Mouse (Mus musculus) layer of hippocampus, adult 18-20 months (tissue): ENCODE results near the gene Trim37. TPM values are rescaled to one million over a fixed set of nuclear protein-coding genes. Genes with fewer than 3 reads are reported as not detected.

Experiments used
- DNase-seq, 2 experiments: peaks; one replicate each; pipeline ENCODE4 v3.0.0; 2022; ENCODE audit warnings: low spot score in 2 of 2
- long read RNA-seq: library from polyadenylated mRNA; stranded (forward); transcript quantifications from one replicate; pipeline ENCODE4 v2.0.0, GENCODE M21; 2021
- total RNA-seq, 2 experiments: library from RNA; stranded (reverse); gene quantifications; 2 replicates each; pipeline ENCODE4 v1.2.3; 2021

The Trim37 gene
- 100 to 1,000 TPM; 174 to 185 TPM for total RNA-seq
- long read RNA-seq, full-length matches to known transcripts, result 252 of 376 reads
- long read RNA-seq, partial matches to known transcripts, result 41 of 376 reads
- long read RNA-seq, other reads (novel, unspliced or antisense), result 83 of 376 reads

DNA sequence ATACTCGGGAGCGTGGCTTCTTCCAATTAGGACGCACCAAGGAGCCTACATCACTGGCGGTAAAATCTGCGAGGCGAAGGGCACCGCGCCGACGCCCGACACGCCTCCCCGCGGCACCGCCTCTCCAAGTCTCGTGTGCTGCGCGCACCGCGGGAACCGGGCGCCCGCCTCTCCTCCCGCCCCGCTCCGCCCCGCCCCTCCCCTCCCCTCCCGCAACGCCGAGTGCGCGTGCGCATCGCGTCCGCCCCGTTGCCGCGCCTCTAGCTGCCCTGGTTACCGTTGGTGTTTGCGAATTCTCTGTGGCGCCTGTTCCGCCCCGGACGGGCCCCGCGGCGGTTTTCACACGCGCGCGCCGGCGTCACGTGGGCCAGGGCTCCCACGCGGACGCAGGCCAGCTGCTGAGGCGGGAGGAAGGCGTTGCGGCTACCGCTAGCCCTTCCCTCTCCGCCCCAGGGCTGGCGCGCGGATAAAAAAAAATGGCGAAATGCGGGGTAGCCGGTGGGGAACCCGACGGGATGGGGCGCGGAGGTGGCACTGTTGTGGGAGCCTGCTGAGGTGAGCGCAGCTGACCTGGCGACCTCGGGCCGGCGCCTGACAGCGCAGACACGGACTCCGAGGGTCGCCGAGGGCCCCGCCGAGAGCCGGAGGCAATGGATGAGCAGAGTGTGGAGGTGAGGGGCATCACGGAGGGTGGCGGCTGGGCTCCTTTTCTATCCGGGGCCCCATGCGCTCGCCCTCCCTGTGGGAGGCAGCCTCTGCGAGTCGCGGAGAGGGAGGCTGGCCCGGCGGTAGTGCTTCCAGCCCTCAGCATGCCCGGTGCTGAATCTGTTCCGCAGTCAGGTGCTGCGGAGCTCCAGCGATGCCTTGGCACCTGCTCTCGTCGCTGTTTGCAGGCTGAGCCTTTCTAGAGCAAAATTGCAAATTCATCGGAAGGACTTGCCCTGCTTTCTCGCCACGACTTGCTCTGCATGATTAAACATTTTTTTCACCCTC lies at the start of gene Trim37:
Gene Trim37, plus strand, starts transcription at position 254 of the 993 bp plus-strand sequence.
- DNase-seq, result peak; percentile 90 to 92

DNA sequence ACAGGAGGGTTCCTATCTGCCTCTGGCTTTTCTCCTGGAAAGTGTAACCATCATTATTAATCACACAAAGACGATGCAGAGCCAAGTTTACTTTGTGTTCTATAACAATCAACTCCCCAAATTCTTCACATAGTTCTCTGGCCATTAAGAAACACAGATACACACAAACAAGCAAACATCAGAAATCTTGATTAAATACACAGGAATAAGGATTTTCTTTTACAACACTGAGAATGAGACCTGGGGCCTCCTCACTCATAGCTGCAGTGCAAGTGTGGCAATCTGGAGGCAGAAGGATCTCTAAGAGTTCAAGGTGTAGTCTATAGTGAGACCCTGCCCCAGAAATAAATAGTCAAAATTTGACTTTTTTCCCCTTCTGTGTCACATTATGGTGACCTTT lies 43.2 kb upstream of the Trim37 start:
- DNase-seq, result no peak

DNA sequence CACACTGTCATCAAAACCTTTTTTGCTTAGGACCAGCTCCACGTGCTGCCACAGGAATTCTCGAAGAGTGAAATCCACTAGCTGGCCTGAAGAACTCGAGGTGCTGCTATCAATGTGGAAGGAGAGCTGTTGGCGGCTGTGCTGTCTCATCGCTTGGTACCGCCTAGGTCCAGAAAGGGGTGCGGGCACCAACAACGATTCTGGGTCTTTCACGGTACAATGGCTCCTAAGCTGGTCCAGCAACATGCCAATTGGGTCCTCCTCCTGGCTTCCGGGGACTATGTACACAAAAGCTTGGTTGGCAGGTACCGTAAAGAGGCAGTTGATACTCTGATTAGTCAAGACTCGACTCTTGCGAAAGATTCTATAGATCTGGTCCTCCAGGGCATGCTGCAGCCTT lies 41.4 kb upstream of the Trim37 start:
- DNase-seq, result no peak

DNA sequence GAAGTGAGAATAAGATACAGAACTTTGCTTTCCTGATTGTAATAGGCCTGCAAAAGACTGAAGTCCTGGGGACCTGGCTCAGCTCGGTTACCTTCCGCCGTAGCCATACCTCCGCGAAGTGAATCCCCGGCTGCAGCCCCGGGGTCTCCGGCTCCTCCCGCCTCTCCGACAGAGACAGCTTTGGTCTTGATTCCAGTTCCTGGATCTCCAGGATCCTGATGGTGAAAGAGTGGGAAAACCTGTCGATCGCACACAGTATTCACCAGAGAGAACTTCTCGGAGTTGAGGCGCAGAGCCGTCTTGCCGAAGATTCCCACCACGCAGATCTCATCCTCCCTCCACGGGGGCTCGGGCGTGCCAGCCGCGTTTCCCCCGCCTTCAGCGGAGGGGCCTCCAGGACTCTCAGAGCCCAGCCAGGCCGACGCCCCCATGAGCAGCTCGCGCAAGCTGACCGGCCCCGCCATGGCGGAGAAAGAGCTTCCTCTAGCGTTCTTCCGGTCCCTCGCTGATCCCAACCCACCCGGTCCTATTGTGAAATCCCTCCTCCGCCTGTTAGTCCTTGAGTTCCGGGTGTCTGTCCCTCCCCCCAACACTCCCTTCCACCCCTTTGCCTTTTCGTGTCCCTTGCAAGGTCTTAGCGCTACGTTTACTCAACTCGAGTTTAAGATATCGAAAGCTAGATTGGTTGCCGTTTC lies 40.4 kb upstream of the Trim37 start, which contains the start of gene Smg8:
Gene Smg8, minus strand, starts transcription at position 485 of the 695 bp plus-strand sequence.
- peak; percentile 76 to 84 for DNase-seq

DNA sequence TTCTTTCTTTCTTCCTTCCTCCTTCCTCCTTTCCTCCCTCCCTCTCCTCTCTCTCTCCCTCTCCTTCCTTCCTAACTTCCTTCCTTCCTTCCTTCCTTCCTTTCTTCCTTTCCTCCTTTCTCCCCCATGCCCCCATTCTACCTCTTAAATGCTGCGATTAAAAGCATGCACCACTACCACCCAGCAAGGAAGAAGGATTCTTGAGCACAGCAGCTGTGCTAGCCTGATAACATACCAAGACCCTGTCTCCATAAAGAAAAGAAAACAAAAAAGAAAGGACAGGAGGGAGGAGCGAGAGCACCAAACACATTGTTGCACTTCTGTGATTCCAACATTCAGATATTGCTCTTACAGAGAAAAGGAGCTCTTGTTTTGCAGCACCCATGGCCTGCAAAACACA lies 39.7 kb upstream of the Trim37 start:
- no peak for DNase-seq

DNA sequence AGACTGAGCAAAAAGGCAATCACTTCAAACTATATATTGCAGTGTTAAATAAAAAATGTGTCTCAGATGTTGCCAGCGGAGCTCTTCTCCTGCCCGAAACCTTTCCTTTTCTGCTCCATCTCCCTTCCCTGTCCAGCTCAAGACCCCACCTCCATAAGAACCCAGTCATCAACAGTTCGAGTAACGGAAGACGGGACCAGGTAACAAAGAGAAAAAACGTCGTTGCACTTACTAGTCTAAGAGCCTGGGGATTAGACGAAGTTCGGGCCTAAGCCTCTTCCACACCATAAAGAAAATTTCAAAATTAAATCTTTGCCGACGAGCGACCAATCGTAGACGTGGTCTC lies 18.5 kb upstream of the Trim37 start, which contains the start of gene Prr11:
Gene Prr11, minus strand, starts transcription at position 300 of the 346 bp plus-strand sequence.
- no peak for DNase-seq

DNA sequence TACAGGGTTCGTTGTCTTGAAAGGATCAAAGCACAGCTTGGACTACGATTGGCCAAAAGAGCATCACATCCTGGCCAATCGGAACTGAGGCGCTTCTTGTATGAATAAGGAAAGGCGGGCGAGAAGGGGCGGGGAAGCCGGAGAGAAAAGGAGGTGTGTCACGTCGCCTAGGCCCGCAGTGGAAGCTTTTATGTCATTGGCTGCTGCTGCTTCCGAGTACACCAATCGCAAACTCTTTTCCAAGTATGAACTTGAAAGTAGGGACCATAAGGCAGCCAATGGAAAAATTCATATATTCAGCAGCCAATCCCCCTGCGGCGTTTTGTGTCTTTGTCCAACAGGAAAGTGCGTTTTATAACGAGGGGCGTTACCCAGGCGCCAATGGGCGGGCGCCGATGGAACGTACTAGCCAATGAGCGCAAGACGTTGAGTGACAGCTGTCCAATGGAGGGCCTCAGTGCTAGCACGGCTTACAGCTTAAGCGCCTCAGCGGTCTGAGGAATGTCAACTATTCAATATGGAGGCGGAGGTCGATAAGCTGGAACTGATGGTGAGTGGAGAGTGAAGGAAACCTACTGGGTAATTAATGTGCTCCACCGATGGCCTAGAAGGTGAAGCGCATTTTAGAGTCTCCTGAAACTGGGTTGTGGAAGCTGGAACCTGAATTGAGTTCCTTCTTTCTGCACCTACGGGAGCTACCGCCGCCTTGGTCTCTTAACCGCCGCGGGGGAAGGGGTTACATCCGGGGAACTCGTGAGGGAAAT lies 17.9 kb upstream of the Trim37 start, which contains the start of gene Ska2:
Gene Ska2, plus strand, starts transcription at position 480 of the 764 bp plus-strand sequence.
- DNase-seq, result peak; percentile 96 to 99

DNA sequence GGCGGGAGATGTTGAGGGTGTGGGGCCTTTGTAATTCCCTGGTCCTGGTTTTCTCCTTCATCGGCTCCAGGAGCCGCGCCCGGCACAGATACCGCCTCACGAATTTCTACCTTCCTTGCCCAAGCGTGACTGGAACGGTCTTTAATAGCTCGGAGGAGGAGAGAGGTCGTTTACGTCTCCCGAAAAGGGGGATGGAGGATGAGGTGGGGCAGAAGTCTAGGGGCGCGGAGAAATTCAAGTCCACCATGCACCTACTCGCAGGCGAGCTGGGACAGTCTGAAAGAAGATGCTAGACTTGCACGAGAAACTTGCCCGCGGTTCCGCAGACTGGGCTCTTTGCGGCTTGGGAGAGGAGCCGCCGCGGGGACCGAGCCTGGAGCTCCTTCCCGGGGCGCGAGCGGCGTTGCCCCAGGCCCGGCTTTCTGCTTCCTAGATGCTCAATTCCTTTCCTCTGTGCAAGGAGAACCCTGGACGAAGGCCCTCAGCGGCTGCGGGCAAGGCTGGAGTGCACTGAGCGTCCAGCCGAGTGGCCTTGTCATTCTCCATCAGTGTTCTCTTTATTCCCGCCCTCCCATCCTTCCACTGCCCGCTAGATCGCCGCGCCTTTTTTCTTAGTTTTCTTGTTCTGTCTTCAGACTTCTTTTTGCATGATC lies 17.2 kb upstream of the Trim37 start:
- DNase-seq, result no peak

DNA sequence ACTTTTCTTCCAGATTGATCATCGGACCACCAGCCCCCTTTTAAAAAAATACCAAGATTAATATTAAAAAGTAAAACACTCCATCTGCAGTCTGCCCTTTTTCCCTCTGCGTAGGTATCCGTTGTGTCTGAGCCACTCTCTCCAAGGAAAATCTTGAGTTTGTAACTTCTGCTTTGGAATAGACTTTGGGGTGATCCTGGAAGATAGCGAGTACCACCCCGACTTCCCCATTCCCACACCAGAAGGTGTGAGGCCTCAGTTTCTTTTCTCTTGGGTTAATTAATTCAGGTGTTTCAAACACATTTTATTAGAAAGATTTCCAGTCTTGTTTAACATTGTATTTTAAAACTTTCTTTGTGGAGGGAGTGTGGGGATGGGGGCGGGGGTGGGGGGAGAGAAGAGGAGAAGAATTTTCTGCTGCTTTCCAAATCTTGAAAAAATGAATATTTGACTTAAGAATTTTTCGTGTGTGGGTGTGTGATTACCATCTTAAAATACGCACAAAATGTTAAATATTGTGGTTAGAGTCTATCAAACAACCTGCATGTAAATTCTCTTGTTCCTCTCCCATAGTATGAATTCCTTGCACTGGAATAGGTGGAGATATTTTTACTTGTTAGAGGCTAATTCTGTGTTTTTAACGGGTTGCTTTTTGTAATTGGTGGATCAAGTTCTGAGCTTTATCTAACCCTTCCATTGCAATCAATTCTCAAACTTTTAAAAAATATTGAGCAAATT lies 16.5 kb upstream of the Trim37 start:
- DNase-seq, result no peak

DNA sequence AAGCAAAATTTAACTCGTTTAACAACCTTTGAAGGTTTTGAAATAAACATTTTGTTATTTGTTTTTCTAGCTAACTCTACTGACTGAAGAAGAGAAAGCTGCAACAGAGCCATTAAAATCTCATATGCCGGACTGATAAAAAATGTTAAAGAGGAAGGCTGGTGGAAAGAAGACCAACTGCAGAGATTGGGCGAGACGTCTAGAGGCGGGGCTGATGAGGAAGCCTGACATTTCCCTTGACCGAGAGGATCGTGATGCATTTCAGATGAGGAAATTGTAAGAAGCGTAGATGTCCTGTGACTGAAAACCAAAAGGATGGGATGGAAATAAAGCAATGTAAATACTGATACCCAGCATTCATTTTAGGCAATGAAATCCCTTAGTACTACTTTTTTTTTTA lies 5.0 kb upstream of the Trim37 start:
- DNase-seq, result no peak

DNA sequence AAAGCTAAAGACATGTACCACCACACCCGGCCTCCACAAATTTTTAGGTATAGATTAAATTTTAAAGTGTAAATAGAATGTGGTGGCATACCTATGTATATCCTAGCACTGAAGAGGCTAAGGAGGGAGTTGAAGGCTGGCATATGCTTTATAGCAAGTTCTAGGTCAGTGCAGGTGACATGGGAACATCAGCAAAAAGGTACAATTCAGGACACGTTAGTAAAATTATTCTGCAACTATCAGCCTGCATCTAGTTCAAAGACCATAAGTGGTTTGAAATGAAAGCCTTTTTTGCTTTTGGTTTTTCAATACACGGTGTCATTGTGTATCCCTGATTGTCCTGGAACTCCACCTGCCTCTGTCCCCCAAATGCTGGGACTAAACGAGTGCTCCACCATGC lies 1.3 kb upstream of the Trim37 start:
- no peak for DNase-seq

DNA sequence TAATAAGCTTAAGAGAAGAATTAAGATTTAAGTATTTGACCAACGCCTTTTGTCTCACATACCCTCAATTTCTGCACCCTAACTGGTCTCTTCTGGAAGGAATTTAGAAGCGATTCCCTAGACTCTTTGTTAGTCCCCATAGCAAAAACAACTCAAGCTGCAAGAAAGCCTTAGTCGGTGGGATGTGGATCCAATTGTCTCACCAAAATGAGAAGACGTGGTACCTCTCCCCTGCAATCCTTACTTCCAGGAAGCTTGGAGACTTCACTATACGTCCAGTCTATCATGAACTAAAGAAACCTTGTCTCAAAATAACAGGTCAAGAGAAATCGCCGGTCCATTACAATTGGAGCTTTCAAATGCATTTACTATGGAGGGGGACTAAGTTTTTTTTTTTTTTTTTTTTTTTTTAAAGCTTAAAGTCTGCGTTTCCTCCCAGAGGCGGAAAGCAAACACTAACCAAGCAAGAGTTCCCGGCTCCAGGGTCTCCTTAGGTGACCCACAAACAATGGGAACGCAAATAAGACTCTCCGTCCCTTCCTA lies 525 bp upstream of the Trim37 start:
- DNase-seq, result no peak

DNA sequence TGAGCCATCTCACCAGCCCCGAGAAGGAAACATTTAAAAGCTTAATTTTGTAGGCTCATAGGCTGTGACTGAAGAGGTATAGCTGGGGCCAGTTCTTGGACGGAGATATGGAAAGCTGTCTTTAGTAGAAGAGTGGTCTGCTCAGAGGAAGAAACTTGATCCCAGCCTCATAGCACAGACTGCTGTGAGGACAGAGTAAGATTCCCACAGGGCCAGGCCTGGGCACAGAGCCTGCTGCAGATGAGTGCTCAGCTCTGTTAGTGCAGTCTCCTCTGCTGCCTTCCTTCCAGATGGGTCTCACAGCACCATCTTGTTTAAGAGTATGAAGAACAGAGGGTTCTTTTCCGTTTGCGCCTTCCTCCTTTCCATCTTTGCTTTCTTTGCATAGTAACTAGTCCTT lies 9.4 kb downstream of the Trim37 start:
- DNase-seq, result peak; percentile 11 to 46

DNA sequence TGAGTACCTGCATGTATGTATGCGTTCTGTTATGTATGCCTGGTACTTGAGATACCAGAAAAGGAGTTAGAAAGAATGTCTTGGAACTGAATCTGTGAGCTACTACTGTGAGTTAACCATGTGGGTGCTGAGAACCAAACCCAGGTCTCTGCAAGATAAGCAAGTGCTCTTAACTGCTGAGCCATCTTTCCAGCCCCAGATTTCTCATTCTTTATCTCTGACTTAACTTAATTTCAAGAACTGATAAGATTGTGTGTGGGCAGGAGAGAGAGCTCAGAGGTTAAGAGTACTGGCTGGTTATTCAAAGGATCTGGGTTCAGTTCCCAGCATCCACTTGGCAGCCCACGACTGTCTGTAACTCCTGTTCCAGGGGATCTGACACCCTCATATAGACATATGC lies 31.1 kb downstream of the Trim37 start:
- no peak for DNase-seq

DNA sequence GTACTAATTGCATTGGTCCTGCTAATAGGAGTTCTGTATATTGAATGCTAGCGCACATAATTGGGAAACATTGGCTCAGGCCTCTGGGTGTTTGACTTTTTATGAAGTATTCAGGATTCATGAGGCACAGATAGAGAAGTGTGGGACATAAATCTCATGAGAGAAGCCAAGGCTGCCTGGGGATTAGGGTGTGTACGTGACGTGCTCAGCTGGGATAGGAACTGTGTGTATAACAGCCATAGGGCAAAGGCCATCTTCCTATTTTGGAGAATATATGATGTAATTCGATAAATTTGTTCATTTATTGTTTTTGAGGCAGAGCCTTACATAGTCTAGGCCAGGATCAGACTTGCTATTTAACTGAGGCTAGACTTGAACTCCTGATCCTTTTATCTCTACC lies 35.8 kb downstream of the Trim37 start:
- no peak for DNase-seq

DNA sequence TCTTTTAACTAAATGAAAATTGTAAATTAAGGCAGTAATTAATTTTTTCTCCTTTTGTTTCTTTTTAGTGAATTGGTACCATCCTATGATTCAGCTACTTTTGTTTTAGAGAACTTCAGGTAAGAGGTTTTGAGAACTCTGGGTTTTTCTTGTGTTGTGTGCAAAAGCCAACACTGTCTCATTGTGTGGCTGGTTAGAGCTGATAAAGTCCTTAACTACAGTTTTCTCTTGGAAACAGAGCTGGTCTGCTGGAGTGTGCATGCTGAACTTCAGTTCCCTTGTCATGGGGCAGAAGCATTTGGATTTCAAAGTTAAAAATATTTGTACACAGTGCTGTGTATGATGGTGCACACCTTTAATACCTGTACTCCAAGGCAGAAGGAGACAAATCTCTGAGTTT lies 36.9 kb downstream of the Trim37 start:
- DNase-seq, result no peak

DNA sequence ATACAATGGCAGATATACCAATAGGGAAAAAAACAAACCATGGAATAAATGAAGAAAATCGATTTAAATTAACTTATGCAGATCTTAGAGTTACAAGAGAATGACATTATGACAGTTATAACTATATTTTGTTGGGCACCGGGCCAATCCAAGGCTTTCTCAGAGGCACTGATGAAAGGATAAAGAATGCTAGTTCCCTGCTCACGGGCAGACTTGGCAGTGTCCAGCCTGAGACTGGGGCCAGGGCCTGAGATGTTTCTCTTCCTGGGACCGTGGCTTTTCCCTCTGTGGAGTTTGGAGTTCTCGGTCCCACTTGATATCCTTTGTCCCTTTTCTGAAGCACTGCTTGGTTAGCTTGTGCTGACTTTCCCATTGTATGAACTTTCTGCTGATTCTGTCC lies 46.7 kb downstream of the Trim37 start:
- no peak for DNase-seq

DNA sequence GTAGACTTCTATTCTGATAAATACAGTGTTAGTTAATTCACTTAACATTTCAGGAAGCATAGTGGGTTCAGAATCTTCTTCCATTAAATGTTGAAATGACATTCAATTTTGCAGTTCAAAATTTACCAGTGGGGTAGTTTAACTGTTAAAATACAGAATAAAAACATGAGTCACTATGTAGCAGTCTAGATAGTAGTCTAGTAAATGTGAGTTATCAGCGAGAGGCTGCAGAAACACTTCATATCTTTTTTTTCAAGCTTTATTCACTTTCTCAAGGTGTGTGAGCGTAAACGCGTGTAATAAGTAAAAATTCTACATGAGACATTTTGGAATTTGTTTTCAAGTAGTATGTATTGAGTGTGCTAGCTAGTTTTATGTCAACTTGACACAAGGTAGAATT lies 48.2 kb downstream of the Trim37 start:
- no peak for DNase-seq

DNA sequence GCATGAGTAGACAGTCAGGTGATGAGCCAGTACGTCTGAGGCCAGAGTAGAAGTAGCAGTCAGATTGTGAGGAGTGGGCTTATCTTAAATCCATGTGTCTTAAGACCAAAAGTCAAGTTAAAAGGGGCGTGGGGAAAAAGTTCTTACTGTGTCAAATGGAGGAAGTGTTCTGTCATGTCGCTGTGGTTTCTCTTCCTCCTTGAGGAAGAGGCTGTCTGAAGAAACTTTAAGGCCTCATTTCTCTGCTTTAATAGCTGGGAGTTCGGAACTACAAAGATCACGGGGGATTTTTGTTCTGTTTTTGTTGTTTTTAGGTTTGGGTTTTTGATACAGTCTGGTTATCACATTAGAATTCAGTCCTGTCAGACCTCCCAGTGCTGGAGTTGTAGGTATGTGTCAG lies 85.4 kb downstream of the Trim37 start:
- no peak for DNase-seq

DNA sequence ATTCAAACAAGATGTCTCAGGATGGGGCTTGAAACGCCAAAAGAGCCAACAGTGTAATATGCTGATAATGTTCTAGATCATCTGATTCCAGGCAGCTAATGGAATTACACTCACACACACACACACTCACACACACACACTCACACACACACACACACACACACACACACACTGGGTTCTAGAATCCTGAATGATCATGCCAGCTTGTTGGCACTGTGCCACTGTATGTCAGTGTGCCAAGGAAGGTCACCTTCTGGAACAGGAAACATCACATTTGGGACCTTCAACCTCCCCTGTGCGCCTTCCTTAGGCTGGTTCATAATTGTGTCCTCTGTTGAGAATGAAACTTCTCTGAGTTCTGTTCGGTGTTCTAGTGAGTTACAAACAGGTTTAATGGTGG lies 95.8 kb downstream of the Trim37 start:
- no peak for DNase-seq
